Mouse (Mus musculus) liver, adult 2 months (tissue): ENCODE data around the gene Cdc6. TPM values are rescaled to one million over a fixed set of nuclear protein-coding genes. Genes with fewer than 3 reads are reported as not detected.
A peak's percentile ranks its signal among the peaks of the same experiment; 100 is the strongest.

ENCODE experiments used
- DNase-seq: peaks from one replicate; pipeline ENCODE4 v3.0.0-alpha.2; 2011; ENCODE audit warnings: low read depth, low spot score; ENCODE audit errors: extremely low read depth
- H3K27ac ChIP-seq: fragments of 200-500 bp; replicated peaks from 2 replicates; pipeline ENCODE4 v1.5.1; 2012; ENCODE audit warnings: low read depth, mild to moderate bottlenecking, control low read depth, inconsistent platforms, low read length; ENCODE audit not compliant: insufficient read depth
- H3K27me3 ChIP-seq: fragments of 200-500 bp; 2 replicates; pipeline ENCODE4 v1.6.1; 2012; ENCODE audit warnings: mild to moderate bottlenecking, moderate library complexity, low read length, inconsistent platforms; ENCODE audit not compliant: control insufficient read depth, insufficient read depth
- H3K36me3 ChIP-seq: fragments of 200-500 bp; 2 replicates; pipeline ENCODE4 v1.6.1; 2012; ENCODE audit warnings: low read length, inconsistent platforms; ENCODE audit not compliant: control insufficient read depth, insufficient read depth
- H3K4me1 ChIP-seq: fragments of 200-500 bp; 2 replicates; pipeline ENCODE4 v1.6.1; 2011; ENCODE audit warnings: low read length; ENCODE audit not compliant: control insufficient read depth, insufficient read depth
- H3K4me3 ChIP-seq: fragments of 200-500 bp; 2 replicates; pipeline ENCODE4 v1.5.1; 2011; ENCODE audit warnings: low read depth, mild to moderate bottlenecking, control low read depth, low read length, moderate library complexity; ENCODE audit not compliant: insufficient read depth
- H3K79me2 ChIP-seq: fragments of 200-500 bp; 2 replicates; pipeline ENCODE4 v1.6.1; 2012; ENCODE audit warnings: inconsistent platforms, mild to moderate bottlenecking, low read length, moderate library complexity; ENCODE audit not compliant: control insufficient read depth, insufficient read depth
- H3K9ac ChIP-seq: fragments of 200-500 bp; 2 replicates; pipeline ENCODE4 v1.6.1; 2012; ENCODE audit warnings: low read depth, mild to moderate bottlenecking, control low read depth, inconsistent platforms, low read length
- CTCF ChIP-seq: fragments of 200-500 bp; IDR thresholded peaks from 2 replicates; pipeline ENCODE4 v1.5.1; 2011; ENCODE audit warnings: low read depth, low read length, control low read depth
- POLR2A ChIP-seq: fragments of 200-500 bp; IDR thresholded peaks from 2 replicates; pipeline ENCODE4 v1.6.1; 2011; ENCODE audit warnings: low read length, control low read depth; ENCODE audit not compliant: insufficient read depth; ENCODE audit errors: extremely low read depth
- WGBS: fragments of 180-500 bp; shearing (Covaris S2); methylation state at CpG from one replicate; pipeline ENCODE4 v1.1.7; 2018; 5-methylcytosine and 5-hydroxymethylcytosine counted together
- polyA plus RNA-seq: library from polyadenylated mRNA; depleted of rRNA; stranded (reverse); fragments of >200 nt; gene quantifications from 2 replicates; pipeline ENCODE4 v1.2.3, GENCODE M21; 2012
- total RNA-seq: library from RNA; depleted of rRNA; stranded (reverse); fragments of >200 nt; gene quantifications from 2 replicates; pipeline ENCODE4 v1.2.3, GENCODE M21; 2014

Cdc6 gene
- total and polyA plus RNA-seq, 2 experiments: 0.07 to 0.09 TPM

DNA sequence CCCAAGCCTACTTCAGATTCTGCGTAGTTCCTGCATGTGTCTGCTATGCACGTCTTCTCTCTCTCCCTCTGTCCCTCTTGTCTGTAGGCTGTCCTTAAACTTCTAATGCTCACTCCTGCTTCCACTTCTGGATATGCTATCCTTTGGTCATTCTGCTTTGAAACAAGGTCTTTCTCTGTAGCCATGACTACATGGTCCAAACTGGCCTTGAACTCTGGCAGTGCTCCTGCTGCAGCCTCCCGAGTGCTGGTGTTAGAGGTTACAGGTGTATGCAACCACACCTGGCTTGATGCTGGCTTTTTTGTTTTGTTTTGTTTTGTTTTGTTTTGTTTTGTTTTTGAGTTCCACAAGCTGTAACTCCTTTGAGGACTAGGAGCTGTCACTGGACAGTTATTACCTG lies 26.8 kb downstream of the Cdc6 start:
- Histone ChIP-seq H3K4me3 (no peak overlapping the region), H3K27me3 (no peaks in the 10 kb centered on the region), H3K4me1 (peaks cover 25% of the 10 kb centered on the region), H3K79me2 (peaks cover 13% of the 10 kb centered on the region; the same call in 1 of the 2 replicates), H3K9ac (no peak overlapping the region), H3K36me3 (no peaks in the 10 kb centered on the region), H3K27ac (no peak overlapping the region)
- DNase-seq: peak; percentile 52
- no peak for TF ChIP-seq CTCF
- TF ChIP-seq POLR2A: no peak
- WGBS: 70% methylated on average over 3 of the region's 3 CpGs

DNA sequence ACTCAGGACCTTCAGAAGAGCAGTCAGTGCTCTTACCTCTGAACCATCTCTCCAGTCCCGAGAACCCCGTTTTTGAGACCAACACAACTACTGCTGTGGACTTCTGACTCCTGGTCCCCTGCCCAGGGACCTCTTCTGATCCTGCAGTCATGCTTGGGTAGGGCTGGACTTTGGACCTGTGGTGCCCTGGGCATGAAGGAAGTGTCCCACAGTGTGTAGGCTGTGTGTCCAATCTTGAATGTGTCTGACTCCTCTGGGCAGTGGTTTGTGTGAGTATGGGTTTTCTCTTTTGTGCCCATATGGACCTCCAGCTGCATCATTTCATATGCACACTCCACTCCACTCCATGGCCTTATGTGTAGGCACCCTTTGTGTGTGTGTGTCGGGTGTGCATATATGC lies 27.5 kb downstream of the Cdc6 start:
- Histone ChIP-seq H3K4me3 (no peak overlapping the region), H3K9ac (no peak overlapping the region), H3K27ac (peak overlapping the region; percentile 59), H3K4me1 (peaks cover 23% of the 10 kb centered on the region), H3K36me3 (no peaks in the 10 kb centered on the region), H3K79me2 (peaks cover 18% of the 10 kb centered on the region; the same call in 1 of the 2 replicates), H3K27me3 (no peaks in the 10 kb centered on the region)
- 51% methylated on average over 3 of the region's 3 CpGs for WGBS
- TF ChIP-seq CTCF (no peak), POLR2A (no peak)
- DNase-seq: peak; percentile 87

DNA sequence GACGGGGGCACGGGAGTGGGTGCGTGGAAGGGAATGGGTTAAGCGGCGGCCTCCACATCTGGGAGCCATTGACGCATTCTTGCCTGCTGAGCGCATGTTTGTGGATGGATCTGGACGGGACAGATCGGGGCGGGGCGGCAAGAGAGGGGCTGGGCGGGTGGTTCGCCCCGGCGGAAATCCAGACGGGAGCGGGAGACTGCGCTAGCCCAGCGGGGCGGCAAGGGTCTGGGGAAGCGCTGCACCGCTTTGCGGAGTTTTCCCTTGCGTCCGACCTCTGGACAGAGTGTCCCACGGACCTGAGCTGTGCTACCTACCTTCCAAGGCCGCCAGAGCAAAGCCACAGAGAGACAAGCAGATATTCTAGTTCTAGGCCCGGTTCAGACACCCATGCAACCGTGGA lies 28.6 kb downstream of the Cdc6 start:
- TF ChIP-seq POLR2A (peak; percentile 84), CTCF (no peak)
- Histone ChIP-seq H3K27ac (peak overlapping the region; percentile 62), H3K9ac (peak overlapping the region; percentile 59), H3K4me3 (peak overlapping the region; percentile 45), H3K4me1 (peaks cover 24% of the 10 kb centered on the region), H3K27me3 (no peaks in the 10 kb centered on the region), H3K36me3 (no peaks in the 10 kb centered on the region), H3K79me2 (peaks cover 21% of the 10 kb centered on the region; the same call in 1 of the 2 replicates)
- WGBS: 1% methylated on average over 29 of the region's 29 CpGs
- DNase-seq: peak; percentile 71

DNA sequence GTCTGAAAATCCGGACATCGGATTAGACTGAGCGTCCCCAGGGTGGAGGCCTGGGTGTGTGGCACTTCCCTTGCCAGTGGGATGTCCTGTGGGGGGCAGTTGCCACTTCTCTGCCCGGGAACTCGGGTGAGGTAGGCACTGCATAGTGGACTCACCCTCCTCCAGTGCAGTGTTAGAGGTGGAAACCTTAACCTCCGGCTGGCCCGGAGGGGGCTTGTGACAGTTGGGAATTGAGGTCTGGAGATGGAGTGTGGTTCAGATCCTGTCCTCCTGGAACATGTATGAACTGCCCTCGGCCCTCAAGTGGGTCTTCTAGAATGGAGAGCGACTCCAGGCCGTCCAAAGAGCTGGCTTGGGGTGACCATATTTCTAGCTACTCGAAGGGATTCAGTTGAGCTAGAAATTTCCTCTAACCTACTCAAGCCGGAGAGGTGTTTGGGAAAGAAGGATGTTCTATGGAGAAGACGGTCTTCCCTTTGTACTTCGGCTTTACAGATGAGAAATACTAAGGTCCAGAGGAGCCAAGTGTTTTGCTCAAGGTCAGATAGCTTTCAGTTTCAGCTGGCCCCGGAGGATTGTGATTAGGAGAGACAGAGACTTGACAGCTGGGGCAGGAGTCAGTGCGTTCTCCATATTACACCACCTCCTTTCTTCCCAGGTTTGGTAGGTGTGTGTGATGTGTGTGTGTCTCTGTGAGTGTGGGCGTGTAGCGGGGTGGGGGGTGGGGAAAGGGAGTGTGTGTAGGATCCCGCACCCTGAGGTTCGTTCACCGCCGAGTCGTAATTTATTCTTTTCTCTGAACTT lies 29.2 kb downstream of the Cdc6 start:
- Histone ChIP-seq H3K27me3 (no peaks in the 10 kb centered on the region), H3K27ac (peak overlapping the region; percentile 62), H3K36me3 (no peaks in the 10 kb centered on the region), H3K4me3 (peak overlapping the region; percentile 45), H3K9ac (peak overlapping the region; percentile 59), H3K79me2 (peaks cover 21% of the 10 kb centered on the region; the same call in 1 of the 2 replicates), H3K4me1 (peaks cover 28% of the 10 kb centered on the region)
- peak; percentile 61 for DNase-seq
- TF ChIP-seq CTCF: no peak
- WGBS: 4% methylated on average over 23 of the region's 23 CpGs

DNA sequence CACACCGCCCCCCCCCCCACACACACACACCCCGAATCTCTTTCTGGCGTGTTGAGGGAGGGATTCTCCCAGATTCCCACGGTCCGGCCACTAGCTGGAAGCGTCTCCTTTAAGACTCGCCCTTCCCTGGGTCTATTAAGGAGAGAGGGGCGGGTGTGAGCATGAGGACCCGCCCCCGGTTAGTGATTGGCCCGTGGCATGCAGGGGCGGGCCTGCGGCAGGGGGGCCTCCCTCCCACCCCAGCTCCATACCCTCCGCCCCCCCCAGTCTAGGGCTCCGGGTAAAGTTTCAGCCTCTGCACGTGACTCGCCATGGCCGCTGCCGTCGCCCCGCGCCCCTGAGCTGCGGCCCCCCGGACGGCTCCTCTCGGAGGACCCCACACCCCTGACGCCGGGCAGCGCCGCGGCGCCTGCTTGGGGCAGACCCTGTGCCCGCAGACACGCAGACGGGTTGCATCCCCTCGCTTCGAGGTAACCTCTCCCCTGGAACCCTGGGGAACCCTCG lies 29.9 kb downstream of the Cdc6 start:
- Histone ChIP-seq H3K9ac (peak overlapping the region; percentile 92), H3K27ac (peak overlapping the region; percentile 71), H3K4me3 (peak overlapping the region; percentile 62), H3K79me2 (peaks cover 21% of the 10 kb centered on the region; the same call in 1 of the 2 replicates), H3K27me3 (no peaks in the 10 kb centered on the region), H3K36me3 (no peaks in the 10 kb centered on the region), H3K4me1 (peaks cover 32% of the 10 kb centered on the region)
- no peak for TF ChIP-seq CTCF
- 0 out of 2 replicates have a peak, but pooled peaks have one; percentile 28 for TF ChIP-seq POLR2A
- DNase-seq: peak; percentile 81
- WGBS: 1% methylated on average over 32 of the region's 38 CpGs
